Mouse (Mus musculus) ovary, adult 10 weeks (tissue): ENCODE measurements around the gene Amotl2. TPM values are rescaled to one million over a fixed set of nuclear protein-coding genes. Genes with fewer than 3 reads are reported as not detected.

Experiments used
- polyA plus RNA-seq: library from polyadenylated mRNA; stranded (reverse); fragments of 350-450 nt; fragmentation: Illumina TruSeq; extraction: RNeasy Lipid Tissue Mini Kit (QIAGEN cat#74804); gene quantifications from one replicate; pipeline ENCODE4 v1.2.3, GENCODE M21; 2014

Gene Amotl2
- polyA plus RNA-seq: 21.3 TPM

DNA sequence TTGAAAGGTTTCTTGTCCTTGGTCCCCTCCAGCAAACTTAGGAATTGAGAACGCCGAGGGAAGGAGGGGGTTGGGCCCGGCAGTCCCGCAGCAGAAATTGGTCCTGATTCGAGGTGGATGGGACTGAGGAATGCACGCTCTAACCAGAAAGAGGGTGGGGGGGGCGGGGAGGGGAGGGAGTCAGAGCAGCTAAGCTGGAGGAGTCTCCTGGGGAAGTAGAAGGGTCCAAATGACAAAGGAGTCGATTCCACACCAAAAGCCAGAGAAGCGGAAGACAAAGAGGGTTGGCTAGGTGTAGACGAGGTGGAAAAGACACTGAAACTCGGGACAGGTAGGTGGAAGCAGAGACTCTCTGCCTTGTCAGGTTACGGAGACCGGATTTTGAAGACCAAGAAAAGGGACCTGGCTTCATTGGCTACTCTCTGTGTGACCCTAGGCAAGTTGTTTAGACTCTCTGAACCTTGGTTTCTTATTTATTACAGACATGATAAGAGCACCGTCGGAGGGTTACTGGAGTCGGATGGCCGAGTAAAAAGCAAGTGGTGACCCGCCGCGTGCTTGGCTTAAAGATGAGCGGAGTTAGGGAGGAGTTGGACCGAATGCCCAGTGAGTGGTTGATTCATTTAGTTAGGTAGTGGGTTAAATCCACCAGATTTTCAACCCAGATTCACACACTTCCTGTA lies at the start of gene Amotl2:
Gene Amotl2 (plus strand): TSS at position 192 of the 683 bp plus-strand sequence.

Other genes with a start within 250 kb of the Amotl2 start
- gene Ky, start 210.9 kb upstream of the Amotl2 start, polyA plus RNA-seq: not detected
- gene Anapc13, start 90.4 kb upstream of the Amotl2 start, polyA plus RNA-seq: 4.1 TPM
- 40.9 TPM for gene Cep63, start 90.1 kb upstream of the Amotl2 start, polyA plus RNA-seq
- gene Ryk, start 118.2 kb downstream of the Amotl2 start, polyA plus RNA-seq: 156 TPM